Comparison of ENCODE assay signal across 9 mouse cellular contexts in the genomic region with DNA sequence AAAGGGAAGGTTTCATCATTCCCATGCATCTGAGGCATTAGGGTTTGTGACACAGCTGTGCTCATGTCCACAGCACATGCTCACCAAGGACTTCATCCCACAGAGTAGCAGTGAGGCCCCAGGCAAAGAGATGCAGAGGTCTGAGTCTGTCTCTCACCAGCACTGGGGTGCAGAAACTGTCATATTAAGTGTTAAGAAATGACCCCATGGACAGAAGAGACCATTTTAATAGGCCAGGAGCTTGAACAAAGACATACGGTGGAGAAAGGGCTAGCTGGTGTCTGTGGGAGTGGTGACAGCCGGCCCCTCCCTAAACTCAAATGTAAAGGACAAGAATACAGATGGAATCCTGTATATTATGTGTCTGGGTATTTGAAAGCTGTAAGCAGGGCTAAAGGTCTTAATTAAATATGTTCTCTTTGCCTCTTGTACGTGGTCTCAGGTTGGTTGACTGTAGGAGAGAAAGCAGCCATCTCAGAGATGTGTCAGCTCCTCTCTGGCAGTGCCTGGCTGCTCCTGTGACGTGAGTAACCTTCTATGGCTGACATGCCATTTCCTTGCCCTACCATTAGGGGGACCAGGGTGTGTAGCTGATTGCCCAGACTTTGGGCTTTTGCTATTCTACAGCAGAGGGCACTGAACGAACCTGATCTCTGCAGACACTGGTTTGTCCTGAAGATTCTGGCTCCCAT. TPM values are rescaled to one million over a fixed set of nuclear protein-coding genes. Genes with fewer than 3 reads are reported as not detected.
DNase-seq lines count a peak whose midpoint lies in the region; ATAC-seq and TF ChIP-seq lines count a peak whose summit lies in the region.
"Had no signal": no experiment of that assay in that cellular context is flagged by ENCODE, and none has a peak within 500 bp of the region (broad histone marks: within the 10 kb centered on the region; RNA-seq: fewer than 3 reads in every experiment).

No protein-coding gene starts in this region.

- TF ChIP-seq RAD21 in MEL (IDR thresholded peaks at IDR 0.05; ENCODE audit: low read depth, low read length), result peak; percentile 58

- no peak for TF ChIP-seq EP300 in MEL (IDR thresholded peaks at IDR 0.05; ENCODE audit: low read depth in 1 of 2, low read length in 2 of 2)

- no peak overlapping the region for H3ac ChIP-seq in C2C12 (ENCODE audit: control insufficient read depth, insufficient read length, low read depth)

- H3K4me2 ChIP-seq in intestine, embryonic 15.5 days (replicated peaks), result no peak overlapping the region
- no peak overlapping the region for H3K4me2 ChIP-seq in lung, embryonic 16.5 days (ENCODE audit: low read depth, low read length)
- H3K4me2 ChIP-seq: stomach, embryonic 15.5 days had no signal

- peak; percentile 90 for DNase-seq in MEL (ENCODE audit: low read depth, low spot score)
- DNase-seq in cerebellum, adult 8-10 months, result peak; percentile 51
- peak; percentile 51 for DNase-seq in forelimb bud, embryonic 11.5 days (ENCODE audit: low read depth, low spot score)
- DNase-seq in spleen, adult 18-20 months, result peak; percentile 30 to 49
- DNase-seq in left cerebral cortex, adult 18-20 months (ENCODE audit: low spot score in 2 of 2), result no peak

- H3K4me1 ChIP-seq in MEL (ENCODE audit: control insufficient read depth in 1 of 2, insufficient read depth in 2 of 2, low read length in 2 of 2), result peaks cover 8 to 22% of the 10 kb centered on the region in 2 experiments; a peak in 3 of 4 replicates
- H3K4me1 ChIP-seq in intestine, embryonic 15.5 days (replicated peaks), result no peaks in the 10 kb centered on the region
- no peaks in the 10 kb centered on the region; the same call in 1 of the 2 replicates for H3K4me1 ChIP-seq in lung, embryonic 16.5 days (replicated peaks; ENCODE audit: control insufficient read depth, insufficient read depth, low read length)
- H3K4me1 ChIP-seq: stomach, embryonic 15.5 days had no signal

- no peaks in the 10 kb centered on the region for H3K36me3 ChIP-seq in C2C12 (ENCODE audit: control insufficient read depth, insufficient read depth)
- H3K36me3 ChIP-seq in MEL (ENCODE audit: control insufficient read depth in 1 of 2, insufficient read depth in 2 of 2, low read length in 2 of 2), result peaks cover 0 to 23% of the 10 kb centered on the region in 2 experiments; a peak in 2 of 4 replicates
- no peaks in the 10 kb centered on the region for H3K36me3 ChIP-seq in intestine, embryonic 15.5 days
- H3K36me3 ChIP-seq in lung, embryonic 16.5 days (ENCODE audit: control insufficient read depth, insufficient read depth, low read length), result no peaks in the 10 kb centered on the region
- H3K36me3 ChIP-seq: stomach, embryonic 15.5 days had no signal

- 44% methylated on average over 5 of the region's 5 CpGs for WGBS in intestine, embryonic 15.5 days
- 27% methylated on average over 5 of the region's 5 CpGs for WGBS in lung, embryonic 16.5 days

- peak overlapping the region; percentile 53; the same call in 1 of the 2 replicates for H3K27ac ChIP-seq in MEL (ENCODE audit: control insufficient read depth, low read depth, low read length)
- no peak overlapping the region for H3K27ac ChIP-seq in intestine, embryonic 15.5 days
- H3K27ac ChIP-seq in lung, embryonic 16.5 days (ENCODE audit: low read length), result no peak overlapping the region
- H3K27ac ChIP-seq: stomach, embryonic 15.5 days had no signal

- peak overlapping the region; percentile 42 for H3K9ac ChIP-seq in MEL (ENCODE audit: control insufficient read depth, low read depth, low read length, poor library complexity, severe bottlenecking)
- no peak overlapping the region for H3K9ac ChIP-seq in intestine, embryonic 15.5 days
- no peak overlapping the region for H3K9ac ChIP-seq in lung, embryonic 16.5 days (ENCODE audit: low read length)
- H3K9ac ChIP-seq: stomach, embryonic 15.5 days had no signal

- peak in 1 of 2 experiments; percentile 53; a peak in 1 of 4 replicates for TF ChIP-seq POLR2A in MEL (IDR thresholded peaks at IDR 0.05; ENCODE audit: control insufficient read depth in 1 of 2, insufficient read depth in 1 of 2, low read depth in 1 of 2, low read length in 2 of 2, poor library complexity in 1 of 2)

- no peaks in the 10 kb centered on the region for H3K79me2 ChIP-seq in C2C12 (ENCODE audit: control insufficient read depth, insufficient read depth)
- no peaks in the 10 kb centered on the region for H3K79me2 ChIP-seq in MEL (ENCODE audit: control insufficient read depth, insufficient read depth, low read length, poor library complexity)

- H3K4me3 ChIP-seq in C2C12 (ENCODE audit: insufficient read depth, poor library complexity, severe bottlenecking) (no peak overlapping the region), MEL (ENCODE audit: control insufficient read depth in 1 of 2, insufficient read depth in 1 of 2, low read depth in 2 of 2, low read length in 2 of 2) (peak overlapping the region; percentile 51 to 61)
- no peak overlapping the region for H3K4me3 ChIP-seq in intestine, embryonic 15.5 days (replicated peaks)
- no peak overlapping the region for H3K4me3 ChIP-seq in lung, embryonic 16.5 days (ENCODE audit: low read length)
- H3K4me3 ChIP-seq: stomach, embryonic 15.5 days had no signal

- H3K79me3 ChIP-seq in C2C12 (ENCODE audit: low read depth), result no peaks in the 10 kb centered on the region

- no peaks in the 10 kb centered on the region for H3K9me3 ChIP-seq in MEL (replicated peaks; ENCODE audit: insufficient read depth, low read length)
- no peaks in the 10 kb centered on the region for H3K9me3 ChIP-seq in intestine, embryonic 15.5 days
- H3K9me3 ChIP-seq in lung, embryonic 16.5 days (ENCODE audit: control insufficient read depth, low read length), result no peaks in the 10 kb centered on the region
- H3K9me3 ChIP-seq: stomach, embryonic 15.5 days had no signal

- ATAC-seq in intestine, embryonic 15.5 days, result peak; percentile 85
- peak; percentile 64 for ATAC-seq in lung, embryonic 16.5 days (ENCODE audit: low read depth)

- TF ChIP-seq CTCF in C2C12 (IDR thresholded peaks at IDR 0.05; ENCODE audit: control insufficient read depth, insufficient read depth, insufficient read length) (peak; percentile 62), MEL (IDR thresholded peaks at IDR 0.05 in 2 of 3, conservative IDR thresholded peaks at IDR 0.05 in 1 of 3; ENCODE audit: control insufficient read depth in 1 of 3, insufficient read depth in 1 of 3, low read depth in 2 of 3, low read length in 3 of 3, poor library complexity in 1 of 3, severe bottlenecking in 1 of 3) (peak; percentile 61 to 96 (median 85))

- H3K27me3 ChIP-seq in C2C12 (ENCODE audit: control insufficient read depth, insufficient read depth, insufficient read length) (no peaks in the 10 kb centered on the region), MEL (ENCODE audit: control insufficient read depth in 1 of 2, insufficient read depth in 2 of 2, low read length in 2 of 2) (no peaks in the 10 kb centered on the region)
- no peaks in the 10 kb centered on the region for H3K27me3 ChIP-seq in intestine, embryonic 15.5 days (replicated peaks)
- H3K27me3 ChIP-seq in lung, embryonic 16.5 days (ENCODE audit: control insufficient read depth, insufficient read depth, low read depth, low read length), result no peaks in the 10 kb centered on the region
- H3K27me3 ChIP-seq: stomach, embryonic 15.5 days had no signal

TF ChIP-seq in C2C12, 6 proteins besides CTCF, POLR2A, EP300 and RAD21:
- TF ChIP-seq MYOD1 (IDR thresholded peaks at IDR 0.05; ENCODE audit: control insufficient read depth, insufficient read length, low read depth) (no peak), MAX (IDR thresholded peaks at IDR 0.05) (no peak), MYOG (IDR thresholded peaks at IDR 0.05; ENCODE audit: control insufficient read depth, extremely low read depth, insufficient read length) (no peak), CEBPB (IDR thresholded peaks at IDR 0.05; ENCODE audit: low read depth) (no peak), FOSL1 (IDR thresholded peaks at IDR 0.05; ENCODE audit: insufficient read depth, low read length, poor library complexity, severe bottlenecking) (no peak)
TF ChIP-seq in C2C12: peak in this region for 0.

TF ChIP-seq in MEL, 35 proteins besides CTCF, POLR2A, EP300 and RAD21 (continues in another document):
- no peak for TF ChIP-seq ZKSCAN1 (IDR thresholded peaks at IDR 0.05; ENCODE audit: low read depth, low read length)
- no peak for TF ChIP-seq TAL1 (IDR thresholded peaks at IDR 0.05; ENCODE audit: low read length)
- peak; percentile 84 for TF ChIP-seq SMC3 (IDR thresholded peaks at IDR 0.05; ENCODE audit: low read depth, low read length)
- TF ChIP-seq NRF1 (IDR thresholded peaks at IDR 0.05; ENCODE audit: insufficient read depth, low read depth, low read length, poor library complexity, severe bottlenecking), result no peak
- peak; percentile 57; the same call in 1 of the 2 replicates for TF ChIP-seq HCFC1 (IDR thresholded peaks at IDR 0.05; ENCODE audit: low read depth, low read length)
- 0 out of 2 replicates have a peak, but pooled peaks have one; percentile 3 for TF ChIP-seq CHD1 (IDR thresholded peaks at IDR 0.05; ENCODE audit: low read depth, low read length)
- TF ChIP-seq USF1 (IDR thresholded peaks at IDR 0.05; ENCODE audit: low read depth, low read length), result no peak
- no peak for TF ChIP-seq USF2 (IDR thresholded peaks at IDR 0.05; ENCODE audit: borderline replicate concordance in 1 of 2, insufficient read depth in 1 of 2, low read depth in 1 of 2, low read length in 2 of 2)
- peak; percentile 40 for TF ChIP-seq ZC3H11A (IDR thresholded peaks at IDR 0.05; ENCODE audit: low read depth, low read length)
- no peak for TF ChIP-seq MEF2A (IDR thresholded peaks at IDR 0.05; ENCODE audit: extremely low read depth, insufficient replicate concordance, low read depth, low read length, poor library complexity, severe bottlenecking)
- no peak for TF ChIP-seq MAFK (IDR thresholded peaks at IDR 0.05; ENCODE audit: borderline replicate concordance, low read depth, low read length)
- TF ChIP-seq KAT2A (conservative IDR thresholded peaks at IDR 0.05; ENCODE audit: low read depth, low read length), result no peak
- no peak; the same call in 1 of the 2 replicates for TF ChIP-seq SIN3A (IDR thresholded peaks at IDR 0.05; ENCODE audit: low read length)
- TF ChIP-seq ZNF384 (IDR thresholded peaks at IDR 0.05; ENCODE audit: low read depth, low read length), result no peak
- no peak for TF ChIP-seq ETS1 (IDR thresholded peaks at IDR 0.05; ENCODE audit: low read depth, low read length)
- 0 out of 2 replicates have a peak, but pooled peaks have one; percentile 19 for TF ChIP-seq MAZ (IDR thresholded peaks at IDR 0.05; ENCODE audit: low read depth, low read length)
- TF ChIP-seq ZMIZ1 (IDR thresholded peaks at IDR 0.05; ENCODE audit: low read depth, low read length), result no peak

RNA-seq across cellular contexts. Expression of a gene that starts 43.8 kb away (rescaled TPM):
- polyA plus RNA-seq in C2C12 (2012; fragmentation: generic; extraction: Trizol), result 1.5 TPM
- total RNA-seq in MEL (2012; rRNA removed), result 9.5 and 11.3 TPM in 2 replicates
- 10 to 100 TPM in 1 of 2 experiments, not detected in 1; 11.3 TPM for polyA plus RNA-seq in MEL (2012; ENCODE audit: insufficient read depth in 1 of 2, insufficient read length in 2 of 2, low read depth in 1 of 2, low replicate concordance in 2 of 2, missing spikeins in 1 of 2)
- 16.4 and 17.1 TPM in 2 replicates for polyA plus RNA-seq in intestine, embryonic 15.5 days (2015; fragmentation: Nextera tagmentation; extraction: Ambion mirVana)
- polyA plus RNA-seq in lung, embryonic 16.5 days (2015; fragmentation: Nextera tagmentation; extraction: Ambion mirVana), result 15.3 and 18.9 TPM in 2 replicates
- 10 to 100 TPM; 43.6 to 43.9 TPM for total RNA-seq in left cerebral cortex, adult 18-20 months (2021)

Comparison
In these comparisons a context has a peak if more than half of its experiments do, and no peak if none do; other contexts are left out.
1. H3K4me3 ChIP-seq: peak in MEL (2 of 2); none in C2C12 (single experiment), intestine, embryonic 15.5 days (single experiment) and lung, embryonic 16.5 days (single experiment).
2. DNase-seq: peak in MEL (single experiment), cerebellum, adult 8-10 months (single experiment), forelimb bud, embryonic 11.5 days (single experiment) and spleen, adult 18-20 months (2 of 2); none in left cerebral cortex, adult 18-20 months (0 of 2).